Mouse (Mus musculus) C2C12 (cell line): ENCODE results near the gene Cyb5r1. TPM values are rescaled to one million over a fixed set of nuclear protein-coding genes. Genes with fewer than 3 reads are reported as not detected.

Experiments
- H3K27me3 ChIP-seq: one replicate; pipeline ENCODE4 v1.6.1; 2011; ENCODE audit not compliant: control insufficient read depth, insufficient read depth, insufficient read length
- H3K36me3 ChIP-seq: one replicate; pipeline ENCODE4 v1.6.1; 2011; ENCODE audit not compliant: control insufficient read depth, insufficient read depth
- H3K4me3 ChIP-seq: one replicate; pipeline ENCODE4 v1.5.1; 2011; ENCODE audit warnings: mild to moderate bottlenecking, control low read depth; ENCODE audit not compliant: poor library complexity, insufficient read depth, severe bottlenecking
- H3K79me2 ChIP-seq: one replicate; pipeline ENCODE4 v1.6.1; 2011; ENCODE audit not compliant: control insufficient read depth, insufficient read depth
- H3K79me3 ChIP-seq: one replicate; pipeline ENCODE4 v1.6.1; 2011; ENCODE audit warnings: low read depth, control low read depth
- H3ac ChIP-seq: one replicate; pipeline ENCODE3; 2011; ENCODE audit warnings: low read depth; ENCODE audit not compliant: control insufficient read depth, insufficient read length
- CEBPB ChIP-seq: IDR thresholded peaks from one replicate; pipeline ENCODE4 v1.6.1; 2011; ENCODE audit warnings: low read depth, mild to moderate bottlenecking, control low read depth, moderate library complexity
- CTCF ChIP-seq: IDR thresholded peaks from one replicate; pipeline ENCODE4 v1.5.1; 2011; ENCODE audit not compliant: control insufficient read depth, insufficient read depth, insufficient read length
- FOSL1 ChIP-seq: IDR thresholded peaks from one replicate; pipeline ENCODE4 v1.8.0; 2011; ENCODE audit warnings: mild to moderate bottlenecking, low read length; ENCODE audit not compliant: poor library complexity, insufficient read depth, severe bottlenecking
- MAX ChIP-seq: IDR thresholded peaks from one replicate; pipeline ENCODE4 v1.6.1; 2011; ENCODE audit warnings: mild to moderate bottlenecking, control low read depth
- MYOD1 ChIP-seq: IDR thresholded peaks from one replicate; pipeline ENCODE4 v1.6.1; 2011; ENCODE audit warnings: low read depth; ENCODE audit not compliant: control insufficient read depth, insufficient read length
- MYOG ChIP-seq: IDR thresholded peaks from one replicate; pipeline ENCODE4 v1.6.1; 2011; ENCODE audit not compliant: control insufficient read depth, insufficient read length; ENCODE audit errors: extremely low read depth
- USF1 ChIP-seq: IDR thresholded peaks from one replicate; pipeline ENCODE4 v1.6.1; 2011; ENCODE audit warnings: low read depth, mild to moderate bottlenecking, control low read depth, moderate library complexity
- polyA plus RNA-seq: library from polyadenylated mRNA; unstranded; fragments of >200 nt; fragmentation: generic; extraction: Trizol; gene quantifications from one replicate; pipeline ENCODE4 v1.2.1, GENCODE M21; 2012; ENCODE audit warnings: missing spikeins

Gene Cyb5r1
- polyA plus RNA-seq, 1 experiment: 68.4 TPM

GRCm38 (mm10) chr1:134381795-134382625 lies 23.3 kb upstream of the Cyb5r1 start:
- H3K79me2 ChIP-seq: no peaks in the 10 kb centered on the region
- no peak overlapping the region for H3K4me3 ChIP-seq
- H3ac ChIP-seq: no peak overlapping the region
- no peaks in the 10 kb centered on the region for H3K27me3 ChIP-seq
- H3K79me3 ChIP-seq: no peaks in the 10 kb centered on the region
- no peaks in the 10 kb centered on the region for H3K36me3 ChIP-seq
- TF ChIP-seq CEBPB (no peak), MYOG (no peak), MAX (no peak), MYOD1 (no peak), CTCF (no peak), USF1 (no peak), FOSL1 (no peak)

GRCm38 (mm10) chr1:134384581-134384980 lies 20.8 kb upstream of the Cyb5r1 start:
- H3K4me3 ChIP-seq: no peak overlapping the region
- H3K79me3 ChIP-seq: no peaks in the 10 kb centered on the region
- H3K36me3 ChIP-seq: no peaks in the 10 kb centered on the region

GRCm38 (mm10) chr1:134385176-134385575 lies 20.2 kb upstream of the Cyb5r1 start:
- no peaks in the 10 kb centered on the region for H3K36me3 ChIP-seq

More at GRCm38 (mm10) chr1:134384581-134384980, 20.8 kb upstream of the Cyb5r1 start:
- Histone ChIP-seq H3K27me3 (peaks cover 7% of the 10 kb centered on the region), H3ac (no peak overlapping the region), H3K79me2 (no peaks in the 10 kb centered on the region)
- TF ChIP-seq USF1 (no peak), FOSL1 (no peak), MYOD1 (no peak), CEBPB (no peak), MYOG (no peak), CTCF (no peak), MAX (no peak)

GRCm38 (mm10) chr1:134385666-134386065 lies 19.7 kb upstream of the Cyb5r1 start, which contains the start of gene 4933406M09Rik:
Gene 4933406M09Rik, plus strand, starts transcription at chr1:134385940.
- no peaks in the 10 kb centered on the region for H3K36me3 ChIP-seq

More at GRCm38 (mm10) chr1:134385176-134385575, 20.2 kb upstream of the Cyb5r1 start:
- Histone ChIP-seq H3K4me3 (no peak overlapping the region), H3K79me3 (no peaks in the 10 kb centered on the region), H3ac (no peak overlapping the region), H3K79me2 (no peaks in the 10 kb centered on the region), H3K27me3 (peaks cover 7% of the 10 kb centered on the region)
- TF ChIP-seq USF1 (no peak), MYOG (no peak), MYOD1 (no peak), MAX (no peak), FOSL1 (no peak), CEBPB (no peak), CTCF (no peak)

GRCm38 (mm10) chr1:134393827-134394226 lies 11.5 kb upstream of the Cyb5r1 start:
- TF ChIP-seq MYOD1 (no peak), USF1 (no peak), CEBPB (no peak), FOSL1 (no peak), CTCF (no peak), MAX (no peak), MYOG (no peak)
- Histone ChIP-seq H3ac (peak overlapping the region; percentile 32), H3K27me3 (peaks cover 5% of the 10 kb centered on the region), H3K36me3 (no peaks in the 10 kb centered on the region), H3K4me3 (no peak overlapping the region), H3K79me2 (no peaks in the 10 kb centered on the region), H3K79me3 (no peaks in the 10 kb centered on the region)

More at GRCm38 (mm10) chr1:134385666-134386065, 19.7 kb upstream of the Cyb5r1 start, which contains the start of gene 4933406M09Rik:
- no peaks in the 10 kb centered on the region for H3K79me3 ChIP-seq
- peaks cover 7% of the 10 kb centered on the region for H3K27me3 ChIP-seq
- no peak within 1 kb of the TSS for H3K4me3 ChIP-seq
- H3K79me2 ChIP-seq: no peaks in the 10 kb centered on the region
- TF ChIP-seq CTCF: no peak
- H3ac ChIP-seq: no peak within 1 kb of the TSS

- Histone ChIP-seq H3K79me3 (no peaks in the 10 kb centered on the region), H3K36me3 (no peaks in the 10 kb centered on the region), H3ac (no peak overlapping the region), H3K4me3 (no peak overlapping the region), H3K27me3 (no peaks in the 10 kb centered on the region), H3K79me2 (no peaks in the 10 kb centered on the region)
- TF ChIP-seq CEBPB (no peak), CTCF (no peak), USF1 (no peak), MAX (no peak)
Measured at GRCm38 (mm10) chr1:134398210-134398609, 7.1 kb upstream of the Cyb5r1 start.
